Mouse (Mus musculus) kidney, adult 2 months (tissue): ENCODE measurements around the gene Adtrp. TPM values are rescaled to one million over a fixed set of nuclear protein-coding genes. Genes with fewer than 3 reads are reported as not detected.

Experiments
- DNase-seq: peaks from one replicate; pipeline ENCODE4 v3.0.0; 2021
- H3K27ac ChIP-seq: fragments of 200-500 bp; 2 replicates; pipeline ENCODE4 v1.5.1; 2012; ENCODE audit warnings: low read depth, low read length, control low read depth, inconsistent platforms; ENCODE audit not compliant: insufficient read depth
- H3K27me3 ChIP-seq: fragments of 200-500 bp; replicated peaks from 2 replicates; pipeline ENCODE4 v1.6.1; 2012; ENCODE audit warnings: mild to moderate bottlenecking, moderate library complexity, low read length, inconsistent platforms; ENCODE audit not compliant: control insufficient read depth, insufficient read depth
- H3K36me3 ChIP-seq: fragments of 200-500 bp; 2 replicates; pipeline ENCODE4 v1.6.1; 2012; ENCODE audit warnings: mild to moderate bottlenecking, moderate library complexity, low read length, inconsistent platforms; ENCODE audit not compliant: control insufficient read depth, insufficient read depth
- H3K4me1 ChIP-seq: fragments of 200-500 bp; 2 replicates; pipeline ENCODE4 v1.6.1; 2011; ENCODE audit warnings: low read length; ENCODE audit not compliant: control insufficient read depth, insufficient read depth
- H3K4me3 ChIP-seq: fragments of 200-500 bp; 2 replicates; pipeline ENCODE4 v1.5.1; 2011; ENCODE audit warnings: mild to moderate bottlenecking, low read depth, low read length, control low read depth; ENCODE audit not compliant: insufficient read depth
- CTCF ChIP-seq: fragments of 200-500 bp; conservative IDR thresholded peaks from 2 replicates; pipeline ENCODE4 v1.5.1; 2011; ENCODE audit warnings: low read depth, mild to moderate bottlenecking, control low read depth, low read length, moderate library complexity, mixed read lengths; ENCODE audit not compliant: insufficient read depth, insufficient read length
- POLR2A ChIP-seq: fragments of 200-500 bp; IDR thresholded peaks from one replicate; pipeline ENCODE4 v1.6.1; 2011; ENCODE audit warnings: low read depth, low read length, control low read depth
- WGBS: fragments of 180-500 bp; shearing (Covaris S2); methylation state at CpG from one replicate; pipeline ENCODE4 v1.1.7; 2018; 5-methylcytosine and 5-hydroxymethylcytosine counted together
- polyA plus RNA-seq: library from polyadenylated mRNA; depleted of rRNA; stranded (reverse); fragments of >200 nt; gene quantifications from 2 replicates; pipeline ENCODE4 v1.2.3, GENCODE M21; 2012

Adtrp gene
- polyA plus RNA-seq, 1 experiment = 165 TPM

DNA sequence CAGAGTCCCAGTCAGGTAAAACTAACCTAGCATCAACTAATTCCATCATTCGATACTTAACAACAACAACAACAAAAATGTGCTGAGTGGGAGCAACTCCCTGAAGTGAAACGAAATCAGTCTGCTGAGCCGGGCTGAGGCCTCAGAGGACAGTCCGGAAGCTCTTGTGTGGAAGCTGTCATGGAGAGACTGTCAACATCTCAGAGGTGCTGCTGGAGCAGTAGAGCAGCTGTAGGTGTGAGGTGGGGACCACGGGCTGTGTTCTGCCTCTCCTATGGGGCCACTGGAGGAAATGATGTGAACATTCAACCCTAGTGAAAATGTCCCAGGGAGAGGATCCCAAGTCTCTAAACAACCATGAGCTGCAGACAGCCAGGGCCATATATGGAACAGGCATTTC, 94.4 kb downstream of the Adtrp start:
- no peaks in the 10 kb centered on the region for H3K27me3 ChIP-seq
- H3K36me3 ChIP-seq = no peaks in the 10 kb centered on the region
- TF ChIP-seq CTCF (no peak), POLR2A (no peak)
- DNase-seq = no peak
- H3K4me1 ChIP-seq = no peaks in the 10 kb centered on the region
- H3K27ac ChIP-seq = no peak overlapping the region
- H3K4me3 ChIP-seq = no peak overlapping the region
- 49% methylated on average over 5 of the region's 5 CpGs for WGBS

DNA sequence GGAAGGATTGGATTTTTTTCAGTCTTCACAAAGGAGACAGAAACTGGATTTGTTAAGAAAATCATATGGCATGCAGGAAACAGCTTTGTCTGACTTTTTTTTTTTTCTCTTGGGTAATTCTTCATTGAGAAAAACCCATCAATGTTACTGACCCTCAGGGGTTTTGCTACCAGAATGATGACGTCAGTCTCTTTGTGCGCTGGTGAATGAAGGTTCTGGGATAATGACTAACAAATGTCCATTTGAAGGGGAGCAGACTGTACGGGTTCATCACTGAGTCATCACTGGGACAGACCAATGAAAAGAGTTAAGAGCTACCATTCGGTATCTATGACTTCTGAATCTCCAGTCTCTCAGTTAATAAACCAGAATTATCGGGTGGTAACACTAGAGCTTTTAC, 97.0 kb downstream of the Adtrp start:
- no peak for TF ChIP-seq POLR2A
- TF ChIP-seq CTCF = no peak
- WGBS = 73% methylated on average over 5 of the region's 5 CpGs
- no peak overlapping the region for H3K4me3 ChIP-seq
- no peaks in the 10 kb centered on the region for H3K36me3 ChIP-seq
- no peak overlapping the region for H3K27ac ChIP-seq
- no peaks in the 10 kb centered on the region for H3K4me1 ChIP-seq
- DNase-seq = no peak
- H3K27me3 ChIP-seq = no peaks in the 10 kb centered on the region

DNA sequence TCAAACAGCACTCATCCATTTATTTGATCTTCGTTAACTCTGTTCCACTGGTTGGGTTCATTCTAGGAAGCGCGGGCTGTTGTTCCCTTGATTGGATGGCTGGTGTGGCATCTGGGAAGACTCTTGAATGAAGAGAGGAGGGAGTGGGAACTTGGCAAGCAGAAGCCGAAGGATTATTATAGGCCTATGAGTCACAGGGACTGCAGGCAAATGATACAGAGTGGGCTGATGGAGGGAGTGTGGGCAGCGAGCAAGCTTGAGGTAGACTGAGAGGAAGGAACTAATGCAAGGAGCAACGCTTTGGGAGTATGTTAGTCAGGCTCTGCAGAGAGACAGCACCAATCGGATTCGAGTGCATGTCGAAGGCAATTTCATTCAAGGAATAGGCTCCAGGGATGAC, 98.6 kb downstream of the Adtrp start:
- Histone ChIP-seq H3K4me3 (no peak overlapping the region), H3K27ac (no peak overlapping the region), H3K27me3 (no peaks in the 10 kb centered on the region), H3K36me3 (no peaks in the 10 kb centered on the region), H3K4me1 (no peaks in the 10 kb centered on the region)
- no peak for DNase-seq
- 91% methylated on average over 9 of the region's 9 CpGs for WGBS
- no peak for TF ChIP-seq CTCF
- TF ChIP-seq POLR2A = no peak

DNA sequence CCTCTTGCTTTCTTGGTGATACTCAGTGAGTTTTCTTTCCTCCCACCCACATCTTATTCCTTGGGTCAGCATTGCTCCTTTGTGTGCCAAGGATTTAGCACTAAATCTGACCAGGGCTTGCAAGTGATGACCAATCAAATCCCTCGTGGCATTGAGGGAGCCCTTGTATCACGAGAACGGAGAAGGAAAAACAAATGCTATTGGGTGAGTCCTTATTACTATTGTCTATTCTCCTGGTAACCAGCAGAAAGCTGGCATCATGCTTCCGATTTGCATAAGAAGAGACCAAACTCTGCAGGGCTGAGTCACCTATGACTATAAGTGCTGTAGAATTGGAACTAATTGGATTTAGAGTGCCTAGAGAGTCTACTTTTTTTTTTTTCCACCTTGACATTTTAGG, 99.8 kb downstream of the Adtrp start:
- WGBS = 88% methylated on average over 4 of the region's 4 CpGs
- no peak for TF ChIP-seq CTCF
- no peak for TF ChIP-seq POLR2A

DNA sequence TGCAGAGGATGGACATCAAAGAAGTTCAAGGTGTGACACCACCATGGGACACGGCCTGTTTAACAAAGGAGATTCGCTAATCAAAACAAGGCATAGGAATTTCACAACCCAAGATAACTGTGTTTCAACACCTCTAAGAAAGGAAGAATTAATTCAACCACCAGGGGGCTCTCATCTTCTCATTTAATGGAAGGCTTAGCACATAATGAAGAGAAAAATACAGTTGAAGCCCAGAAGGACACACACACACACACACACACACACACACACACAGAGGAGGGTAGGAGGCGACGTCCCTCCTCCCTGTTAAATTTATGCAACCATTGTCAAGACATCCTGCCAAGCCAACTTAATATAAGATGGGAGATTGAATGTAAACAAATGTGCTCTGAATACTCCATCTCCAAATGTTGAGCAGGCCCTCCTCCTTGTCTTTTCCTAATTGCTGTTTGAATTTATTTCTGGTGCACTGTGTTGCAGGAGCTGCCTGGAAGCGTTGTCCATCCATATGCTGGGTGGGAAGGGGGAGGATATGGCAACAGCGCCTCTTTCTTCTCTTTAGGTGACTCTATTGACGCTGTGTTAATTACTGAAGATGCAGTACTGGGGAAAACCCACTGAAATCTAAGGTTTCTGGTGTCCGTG, 100.4 kb downstream of the Adtrp start:
- Histone ChIP-seq H3K27ac (no peak overlapping the region), H3K4me1 (no peaks in the 10 kb centered on the region), H3K27me3 (no peaks in the 10 kb centered on the region), H3K36me3 (no peaks in the 10 kb centered on the region), H3K4me3 (no peak overlapping the region)
- 46% methylated on average over 8 of the region's 8 CpGs for WGBS
- TF ChIP-seq POLR2A (no peak), CTCF (peak; percentile 13; the same call in 1 of the 2 replicates)
- peak; percentile 73 for DNase-seq

More for the DNA sequence above, 99.8 kb downstream of the Adtrp start:
- no peaks in the 10 kb centered on the region for H3K4me1 ChIP-seq
- no peaks in the 10 kb centered on the region for H3K27me3 ChIP-seq
- H3K4me3 ChIP-seq = no peak overlapping the region
- no peaks in the 10 kb centered on the region for H3K36me3 ChIP-seq
- H3K27ac ChIP-seq = no peak overlapping the region
- DNase-seq = no peak

DNA sequence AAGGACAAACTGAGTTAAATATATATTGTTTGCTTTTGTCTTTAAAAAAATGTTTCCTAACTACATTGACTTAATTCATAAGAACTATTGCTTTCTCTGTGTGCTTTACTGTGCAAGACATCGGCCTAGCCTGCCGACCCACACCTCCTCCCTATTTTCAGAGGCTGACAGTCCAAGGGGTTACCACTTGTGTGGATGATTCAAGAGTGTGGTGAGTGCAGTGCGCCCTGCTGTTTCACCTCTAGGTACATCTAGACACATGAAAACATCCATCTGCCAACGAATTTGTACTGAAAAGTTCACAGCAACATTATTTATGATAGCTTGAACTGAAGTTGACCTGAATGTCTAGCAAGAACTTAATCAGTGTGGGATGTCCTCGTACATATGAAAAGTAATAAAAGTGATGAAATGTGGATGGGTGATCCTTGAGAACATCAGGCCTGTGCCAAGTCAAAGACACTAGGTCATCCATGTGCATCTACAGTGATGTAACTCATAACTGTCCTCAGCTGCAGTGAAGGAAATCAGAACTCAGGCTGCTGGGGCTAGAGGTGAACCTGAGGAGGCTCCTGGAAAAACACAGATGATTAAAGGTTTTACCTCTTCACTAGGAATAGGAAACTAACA, 106.9 kb downstream of the Adtrp start:
- Histone ChIP-seq H3K4me1 (no peaks in the 10 kb centered on the region), H3K27ac (no peak overlapping the region), H3K27me3 (no peaks in the 10 kb centered on the region), H3K4me3 (no peak overlapping the region), H3K36me3 (no peaks in the 10 kb centered on the region)
- no peak for DNase-seq
- TF ChIP-seq POLR2A (no peak), CTCF (no peak)
- 53% methylated on average over 5 of the region's 5 CpGs for WGBS

DNA sequence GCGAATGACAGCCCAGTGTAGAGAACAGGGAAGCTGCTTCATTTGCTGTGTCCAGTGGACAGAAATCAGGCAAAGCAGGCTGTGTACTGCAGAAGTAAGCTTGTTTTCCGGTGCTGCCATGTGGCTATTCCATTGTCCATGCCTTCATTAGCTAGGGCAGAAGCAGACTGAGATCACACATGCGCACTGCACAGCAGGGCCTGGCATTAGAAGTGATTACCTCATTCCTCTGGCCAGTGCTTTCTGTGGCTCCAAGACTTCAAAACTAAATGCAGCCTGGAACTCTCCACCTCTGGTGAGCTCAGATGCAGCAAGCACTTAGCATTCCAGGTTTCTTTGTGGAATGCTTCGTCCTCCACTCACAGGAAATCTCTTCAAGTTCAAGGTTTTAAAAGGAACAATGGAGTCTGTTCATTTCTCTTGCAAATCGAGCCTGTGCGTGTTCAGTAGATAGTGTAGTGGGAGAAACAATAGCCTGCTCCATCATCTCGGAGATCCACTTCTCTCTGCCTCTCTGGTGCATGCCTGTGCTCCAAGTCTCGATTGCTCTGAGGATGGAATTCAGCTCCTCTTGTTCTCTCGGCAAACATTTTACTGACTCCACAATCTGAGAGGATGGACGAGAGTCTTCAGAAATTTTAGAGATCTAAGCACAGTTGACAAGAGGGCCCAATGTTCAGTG, 109.7 kb downstream of the Adtrp start:
- Histone ChIP-seq H3K36me3 (no peaks in the 10 kb centered on the region), H3K4me3 (no peak overlapping the region), H3K27ac (no peak overlapping the region), H3K4me1 (no peaks in the 10 kb centered on the region), H3K27me3 (no peaks in the 10 kb centered on the region)
- no peak for DNase-seq
- TF ChIP-seq POLR2A (no peak), CTCF (no peak)
- WGBS = 77% methylated on average over 10 of the region's 10 CpGs
